Mouse (Mus musculus) adrenal gland, postnatal 25 days (tissue): ENCODE measurements around the gene H1f0. TPM values are rescaled to one million over a fixed set of nuclear protein-coding genes. Genes with fewer than 3 reads are reported as not detected.

ENCODE experiments used
- DNase-seq: peaks from one replicate; pipeline ENCODE4 v3.0.0; 2021; ENCODE audit warnings: mixed read lengths
- microRNA-seq, 2 experiments: library from miRNA; unstranded; fragments of <30 nt; microRNA quantifications; one replicate each; pipeline ENCODE4 v1.2.0; 2021
- total RNA-seq: library from RNA; stranded (reverse); gene quantifications from 2 replicates; pipeline ENCODE4 v1.2.3, GENCODE M21; 2021

H1f0 gene
- total RNA-seq, 1 experiment from 2014 or later: 217 TPM

DNA sequence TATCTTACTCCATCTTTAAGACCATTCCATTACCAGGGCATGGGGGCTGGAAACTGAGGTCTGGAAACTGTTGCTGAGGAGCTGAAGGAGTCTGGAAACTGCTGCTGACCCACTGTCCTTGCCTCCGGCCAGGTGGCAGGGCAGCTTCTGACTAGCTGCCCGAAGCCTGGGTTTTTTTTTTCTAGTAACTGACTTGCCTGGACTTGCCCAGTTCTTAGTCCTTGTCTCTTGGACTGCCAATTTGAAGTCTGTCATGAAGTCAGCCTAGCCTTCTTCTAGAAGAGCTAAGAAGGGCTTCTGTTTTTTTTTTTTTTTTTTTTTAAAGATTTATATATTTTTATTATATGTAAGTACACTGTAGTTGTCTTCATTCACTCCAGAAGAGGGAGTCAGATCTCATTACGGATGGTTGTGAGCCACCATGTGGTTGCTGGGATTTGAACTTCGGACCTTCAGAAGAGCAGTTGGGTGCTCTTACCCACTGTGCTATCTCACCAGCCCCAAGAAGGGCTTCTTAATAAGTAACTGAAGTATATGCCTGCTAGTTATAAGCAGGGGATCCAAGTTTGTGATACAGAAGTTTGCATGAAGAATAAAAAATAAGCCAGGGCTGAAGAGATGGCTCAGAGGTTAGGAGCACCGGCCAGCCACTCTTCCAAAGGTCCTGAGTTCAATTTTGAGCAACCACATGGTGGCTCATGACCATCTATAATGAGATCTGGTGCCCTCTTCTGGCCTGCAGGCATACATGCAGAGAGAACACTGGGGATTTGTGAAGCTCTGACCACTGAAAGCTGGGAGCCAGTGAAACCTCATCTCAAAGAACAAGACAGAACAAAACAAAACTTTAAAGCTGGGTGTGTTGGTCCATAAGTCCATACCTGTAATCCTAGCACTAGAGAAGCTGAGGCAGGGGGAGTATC lies 43.1 kb downstream of the H1f0 start:
- no peak for DNase-seq

- DNase-seq: no peak
Observed at GRCm38 (mm10) chr15:79073752-79074151, 45.5 kb downstream of the H1f0 start.

- DNase-seq: no peak
Observed at GRCm38 (mm10) chr15:79074446-79074845, 46.2 kb downstream of the H1f0 start.

DNA sequence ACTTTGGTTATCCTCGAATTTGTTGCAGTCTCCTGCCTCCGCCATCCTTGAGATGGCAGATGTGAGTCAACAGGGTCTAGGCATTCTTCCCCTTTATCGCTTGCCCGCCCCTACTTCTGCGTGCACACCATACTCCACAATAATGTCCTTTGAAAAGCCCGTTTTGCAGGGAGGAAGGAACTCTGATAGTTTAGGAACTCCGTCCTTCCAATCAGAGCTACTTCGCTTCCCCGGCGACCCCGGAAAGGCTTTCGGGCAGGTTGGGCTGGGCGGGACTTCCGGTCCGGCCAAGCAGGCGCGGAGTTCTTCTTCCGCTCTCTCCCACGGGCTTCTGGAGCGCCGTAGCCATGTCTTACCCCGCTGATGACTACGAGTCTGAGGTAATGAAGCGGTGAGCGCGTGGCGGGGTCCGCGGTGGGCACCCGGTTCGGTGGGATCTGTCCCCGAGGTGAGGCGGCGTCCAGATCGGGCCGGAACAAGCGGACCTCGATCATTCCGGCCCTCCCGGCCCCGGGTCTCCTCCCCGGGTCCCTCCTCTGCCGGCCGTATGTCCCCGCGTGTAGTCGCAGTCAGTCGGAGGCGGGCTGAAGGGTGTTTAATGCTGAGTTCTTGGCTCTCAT lies 46.8 kb downstream of the H1f0 start, which contains the start of gene Eif3l:
TSS of gene Eif3l (plus strand) at position 267 of the 620 bp plus-strand sequence.
- peak; percentile 91 for DNase-seq

GRCm38 (mm10) chr15:79075658-79076365 lies 47.6 kb downstream of the H1f0 start:
- DNase-seq: no peak

DNA sequence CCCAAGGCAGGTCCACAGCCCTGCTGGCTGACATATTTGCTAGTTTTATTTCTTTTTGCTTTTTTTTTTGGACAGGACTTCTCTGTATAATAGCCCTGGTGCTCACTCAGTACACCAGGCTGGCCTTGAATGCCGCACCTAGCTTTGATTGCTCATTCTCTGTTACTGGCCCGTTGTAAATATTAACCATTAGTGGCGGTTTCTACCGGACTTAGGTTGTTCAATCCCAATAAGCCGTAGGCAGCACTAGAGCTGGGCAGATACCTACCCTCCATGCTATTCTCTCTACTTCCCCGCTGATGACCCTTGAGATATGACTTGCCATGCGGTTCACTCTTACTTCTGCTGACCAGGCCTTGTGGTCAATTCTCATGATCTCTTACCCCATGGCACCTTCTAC lies 51.3 kb downstream of the H1f0 start:
- no peak for DNase-seq

Small RNA genes within 50 kb of the gene (microRNA-seq; reads per million reads assigned to microRNA genes)
- 1.4 to 2.1 reads per million in 2 experiments for gene Mir6956

Other genes starting within 250 kb of the H1f0 start
- gene Card10, start 225.4 kb upstream of the H1f0 start, total RNA-seq: 6.5 and 7.0 TPM in 2 replicates
- 38.8 and 43.4 TPM in 2 replicates for gene Cdc42ep1, start 185.8 kb upstream of the H1f0 start, total RNA-seq
- gene Lgals2, start 172.9 kb upstream of the H1f0 start, total RNA-seq: not detected in 2 replicates
- 58.1 and 61.5 TPM in 2 replicates for gene Gga1, start 151.3 kb upstream of the H1f0 start, total RNA-seq
- not detected in 2 replicates for gene Gm49510, start 128.8 kb upstream of the H1f0 start, total RNA-seq
- 6.1 and 8.8 TPM in 2 replicates for gene Sh3bp1, start 128.7 kb upstream of the H1f0 start, total RNA-seq
- 5.0 and 6.0 TPM in 2 replicates for gene Pdxp, start 114.5 kb upstream of the H1f0 start, total RNA-seq
- gene Lgals1, start 101.7 kb upstream of the H1f0 start, total RNA-seq: 273 and 304 TPM in 2 replicates
- 42.7 and 44.0 TPM in 2 replicates for gene Nol12, start 93.5 kb upstream of the H1f0 start, total RNA-seq
- gene Triobp, start 80.7 kb upstream of the H1f0 start, total RNA-seq: 113 and 114 TPM in 2 replicates
- 0.39 TPM in 1 of 2 replicates, not detected in the other for gene Galr3, start 13.4 kb downstream of the H1f0 start, total RNA-seq
- gene Ankrd54, start 34.4 kb downstream of the H1f0 start, total RNA-seq: 20.4 and 27.4 TPM in 2 replicates
- 150 and 151 TPM in 2 replicates for gene Eif3l, start 46.7 kb downstream of the H1f0 start, total RNA-seq
- gene Micall1, start 80.4 kb downstream of the H1f0 start, total RNA-seq: 42.9 and 57.5 TPM in 2 replicates
- 110 and 122 TPM in 2 replicates for gene Polr2f, start 112.6 kb downstream of the H1f0 start, total RNA-seq
- 6.3 and 7.2 TPM in 2 replicates for gene 1700088E04Rik, start 112.8 kb downstream of the H1f0 start, total RNA-seq
- gene Sox10, start 136.8 kb downstream of the H1f0 start, total RNA-seq: 0.95 and 2.1 TPM in 2 replicates
- 20.8 and 26.1 TPM in 2 replicates for gene Pick1, start 200.7 kb downstream of the H1f0 start, total RNA-seq
- gene Gm49486, start 200.9 kb downstream of the H1f0 start, total RNA-seq: not detected in 2 replicates
- gene Slc16a8, start 226.3 kb downstream of the H1f0 start, total RNA-seq: not detected in 2 replicates